Mouse (Mus musculus) ES-Bruce4 (cell line): ENCODE measurements around the gene Exoc3l.

ENCODE experiments used
- EP300 ChIP-seq: IDR thresholded peaks from 2 replicates; pipeline ENCODE4 v1.6.1; 2011; ENCODE audit warnings: low read depth, low read length; ENCODE audit not compliant: insufficient read depth
- POLR2A ChIP-seq: IDR thresholded peaks from one replicate; pipeline ENCODE4 v1.8.1; 2011; ENCODE audit warnings: low read length; ENCODE audit not compliant: insufficient read depth

DNA sequence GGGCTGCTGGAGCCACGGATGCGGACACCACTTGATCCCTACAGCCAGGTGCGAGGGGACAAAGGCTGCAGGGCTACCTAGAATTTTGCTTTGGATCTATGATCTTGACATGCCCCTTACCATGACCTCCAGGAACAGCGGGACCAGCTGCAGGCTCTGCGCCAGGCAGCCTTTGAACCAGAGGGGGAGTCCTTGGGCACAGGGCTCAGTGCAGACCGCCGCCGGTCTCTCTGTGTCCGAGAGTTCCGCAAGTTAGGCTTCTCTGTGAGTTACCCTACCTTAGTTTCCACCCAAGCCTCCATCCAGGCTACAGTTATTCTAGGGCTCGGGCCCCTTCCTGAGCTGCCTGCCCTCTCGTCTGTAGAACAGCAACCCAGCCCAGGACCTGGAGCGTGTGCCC, 11.8 kb upstream of the Exoc3l start:
- no peak for TF ChIP-seq EP300
- no peak for TF ChIP-seq POLR2A
